Mouse (Mus musculus): ENCODE results near the gene Pbrm1. TPM values are rescaled to one million over a fixed set of nuclear protein-coding genes. Genes with fewer than 3 reads are reported as not detected.
A peak's percentile ranks its signal among the peaks of the same experiment; 100 is the strongest.

The Pbrm1 gene
- total RNA-seq, 1 experiment from 2014 or later: 66.0 TPM

GRCm38 (mm10) chr14:31079313-31080028 lies 60.5 kb downstream of the Pbrm1 start:
- no peak for DNase-seq

- DNase-seq: no peak
These were observed 62.2 kb downstream of the Pbrm1 start for GRCm38 (mm10) chr14:31081147-31081546.

- no peak for DNase-seq
These were observed 68.5 kb downstream of the Pbrm1 start for GRCm38 (mm10) chr14:31087433-31087832.

GRCm38 (mm10) chr14:31088515-31088914 lies 69.6 kb downstream of the Pbrm1 start:
- DNase-seq: no peak

GRCm38 (mm10) chr14:31089918-31090317 lies 71.0 kb downstream of the Pbrm1 start:
- DNase-seq: no peak

GRCm38 (mm10) chr14:31105156-31105555 lies 86.2 kb downstream of the Pbrm1 start:
- no peak for DNase-seq

- no peak for DNase-seq
These were observed 91.7 kb downstream of the Pbrm1 start for GRCm38 (mm10) chr14:31110613-31111012.

- DNase-seq: no peak
These were observed 93.2 kb downstream of the Pbrm1 start for GRCm38 (mm10) chr14:31112187-31112586.

- DNase-seq: no peak
These were observed 95.1 kb downstream of the Pbrm1 start for GRCm38 (mm10) chr14:31114011-31114410.

- no peak for DNase-seq
These were observed 96.6 kb downstream of the Pbrm1 start for GRCm38 (mm10) chr14:31115522-31115921.

GRCm38 (mm10) chr14:31125106-31126075 lies 106.5 kb downstream of the Pbrm1 start:
- DNase-seq: no peak

GRCm38 (mm10) chr14:31126826-31127225 lies 107.9 kb downstream of the Pbrm1 start:
- no peak for DNase-seq

- peak; percentile 43 for DNase-seq
These were observed 109.3 kb downstream of the Pbrm1 start for GRCm38 (mm10) chr14:31128101-31128825.

- DNase-seq: peak; percentile 97
These were observed 109.9 kb downstream of the Pbrm1 start, which contains the start of gene Smim4 for GRCm38 (mm10) chr14:31128826-31129219. Smim4 (minus strand) TSS chr14:31128956.

- no peak for DNase-seq
These were observed 110.6 kb downstream of the Pbrm1 start for GRCm38 (mm10) chr14:31129326-31130235.

- peak; percentile 93 for DNase-seq
These were observed 111.6 kb downstream of the Pbrm1 start, which contains the start of gene Nt5dc2 for GRCm38 (mm10) chr14:31130236-31131220. Nt5dc2 (plus strand) TSS chr14:31131053.

GRCm38 (mm10) chr14:31131272-31131821 lies 112.4 kb downstream of the Pbrm1 start:
- no peak for DNase-seq

- no peak for DNase-seq
These were observed 113.1 kb downstream of the Pbrm1 start for GRCm38 (mm10) chr14:31132031-31132430.

GRCm38 (mm10) chr14:31132491-31132975 lies 113.6 kb downstream of the Pbrm1 start:
- no peak for DNase-seq

Data from adrenal gland, postnatal 25 days (tissue).